Mouse (Mus musculus): ENCODE measurements around the gene Sema3b.

Sema3b gene

GRCm38 (mm10) chr9:107608741-107609432 is at the start of gene Sema3b:
Gene Sema3b (minus strand): TSS chr9:107609229.
- DNase-seq: no peak

GRCm38 (mm10) chr9:107658096-107658495 is 49.1 kb upstream of the Sema3b start:
- no peak for DNase-seq

GRCm38 (mm10) chr9:107657144-107657543 is 48.1 kb upstream of the Sema3b start:
- no peak for DNase-seq

- no peak for DNase-seq
Observed at GRCm38 (mm10) chr9:107654585-107654984, 45.6 kb upstream of the Sema3b start.

GRCm38 (mm10) chr9:107653474-107653873 is 44.4 kb upstream of the Sema3b start:
- no peak for DNase-seq

GRCm38 (mm10) chr9:107650708-107651481 is 41.9 kb upstream of the Sema3b start:
- no peak for DNase-seq

- DNase-seq: no peak
Observed at GRCm38 (mm10) chr9:107650225-107650624, 41.2 kb upstream of the Sema3b start.

- no peak for DNase-seq
Observed at GRCm38 (mm10) chr9:107648767-107649166, 39.7 kb upstream of the Sema3b start.

- no peak for DNase-seq
Observed at GRCm38 (mm10) chr9:107646975-107647374, 37.9 kb upstream of the Sema3b start.

- DNase-seq: peak; percentile 88
Observed at GRCm38 (mm10) chr9:107645577-107645976, 36.5 kb upstream of the Sema3b start.

GRCm38 (mm10) chr9:107645153-107645510 is 36.1 kb upstream of the Sema3b start:
- no peak for DNase-seq

GRCm38 (mm10) chr9:107644495-107645152 is 35.6 kb upstream of the Sema3b start:
- peak; percentile 96 for DNase-seq

- DNase-seq: no peak
Observed at GRCm38 (mm10) chr9:107643544-107644214, 34.6 kb upstream of the Sema3b start.

GRCm38 (mm10) chr9:107641666-107642065 is 32.6 kb upstream of the Sema3b start:
- DNase-seq: no peak

GRCm38 (mm10) chr9:107640257-107640772 is 31.3 kb upstream of the Sema3b start:
- peak; percentile 40 for DNase-seq

GRCm38 (mm10) chr9:107637070-107637469 is 28.0 kb upstream of the Sema3b start:
- DNase-seq: no peak

GRCm38 (mm10) chr9:107635279-107636028 is 26.4 kb upstream of the Sema3b start, which contains the start of gene Gnai2:
Gene Gnai2 (minus strand): TSS chr9:107635367.
- DNase-seq: peak; percentile 97

- no peak for DNase-seq
Observed at GRCm38 (mm10) chr9:107634406-107635278, 25.6 kb upstream of the Sema3b start.

- DNase-seq: peak; percentile 31
Observed at GRCm38 (mm10) chr9:107633661-107634405, 24.8 kb upstream of the Sema3b start.

GRCm38 (mm10) chr9:107633091-107633660 is 24.1 kb upstream of the Sema3b start:
- peak; percentile 87 for DNase-seq
